Mouse (Mus musculus): ENCODE data around the gene Gm6812. TPM values are rescaled to one million over a fixed set of nuclear protein-coding genes. Genes with fewer than 3 reads are reported as not detected.
"Not testable (repeated sequence)": the region's sequence is repeated elsewhere in the genome, so short reads cannot be mapped to it uniquely, and the experiment has no call there.

The Gm6812 gene
- not detected in 2 replicates for polyA plus RNA-seq (2014; fragmentation: Nextera tagmentation; extraction: Ambion mirVana)

GRCm38 (mm10) chrX:68892953-68893352 is at the start of gene Gm6812:
TSS of gene Gm6812 (minus strand) at chrX:68893053.
- DNase-seq (ENCODE audit: low spot score); H3K4me3 ChIP-seq (ENCODE audit: low read depth, low read length); H3K4me1 ChIP-seq (replicated peaks; ENCODE audit: control insufficient read depth, insufficient read depth, low read length); H3K9ac ChIP-seq (ENCODE audit: low read depth, low read length); H3K9me3 ChIP-seq (ENCODE audit: control insufficient read depth, low read length); H3K4me2 ChIP-seq (replicated peaks; ENCODE audit: low read depth, low read length); H3K27me3 ChIP-seq (ENCODE audit: control insufficient read depth, insufficient read depth, low read length); H3K27ac ChIP-seq (ENCODE audit: low read depth, low read length); ATAC-seq (ENCODE audit: low FRiP score); H3K36me3 ChIP-seq (ENCODE audit: control insufficient read depth, insufficient read depth, low read length): not testable (repeated sequence)
- WGBS, result 79% methylated on average over 3 of the region's 5 CpGs

DNA sequence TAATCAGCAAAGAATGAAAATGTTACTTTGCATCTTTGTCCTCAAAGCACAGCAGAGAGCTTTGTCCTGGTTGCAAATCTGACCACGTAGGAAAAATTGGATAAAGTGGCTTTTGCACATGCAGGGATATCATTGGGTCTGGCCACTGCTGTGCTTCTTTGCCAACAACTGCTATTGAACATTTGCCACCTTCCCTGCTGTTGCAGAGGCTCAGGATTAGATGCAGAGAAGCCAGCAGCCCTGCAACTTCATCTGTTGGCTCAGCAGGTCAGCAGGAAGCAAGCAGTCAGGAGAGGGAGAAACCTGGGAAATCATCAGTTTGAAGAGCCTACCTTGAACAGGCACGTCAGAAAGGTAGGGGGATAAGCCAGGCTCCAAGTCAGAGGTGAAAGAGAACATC is 27.7 kb downstream of the Gm6812 start:
- H3K4me3 ChIP-seq (ENCODE audit: low read depth, low read length), result no peak overlapping the region
- H3K4me2 ChIP-seq (replicated peaks; ENCODE audit: low read depth, low read length), result no peak overlapping the region
- ATAC-seq (ENCODE audit: low FRiP score) (no peak), DNase-seq (ENCODE audit: low spot score) (no peak)
- no peaks in the 10 kb centered on the region for H3K27me3 ChIP-seq (ENCODE audit: control insufficient read depth, insufficient read depth, low read length)
- no peak overlapping the region for H3K9ac ChIP-seq (ENCODE audit: low read depth, low read length)
- WGBS, result 34% methylated on average over 2 of the region's 2 CpGs
- H3K4me1 ChIP-seq (replicated peaks; ENCODE audit: control insufficient read depth, insufficient read depth, low read length), result no peaks in the 10 kb centered on the region
- no peaks in the 10 kb centered on the region for H3K36me3 ChIP-seq (ENCODE audit: control insufficient read depth, insufficient read depth, low read length)
- H3K9me3 ChIP-seq (ENCODE audit: control insufficient read depth, low read length), result no peaks in the 10 kb centered on the region
- no peak overlapping the region for H3K27ac ChIP-seq (ENCODE audit: low read depth, low read length)

Other genes starting within 250 kb of the Gm6812 start
- 67.7 and 68.4 TPM in 2 replicates for gene Fmr1, start 214.5 kb downstream of the Gm6812 start, polyA plus RNA-seq (2014; fragmentation: Nextera tagmentation; extraction: Ambion mirVana)
- gene Fmr1nb, start 131.2 kb downstream of the Gm6812 start, polyA plus RNA-seq (2014; fragmentation: Nextera tagmentation; extraction: Ambion mirVana), result 0.39 and 0.65 TPM in 2 replicates
- 4.3 and 5.9 TPM in 2 replicates for gene Gm14698, start 72.0 kb downstream of the Gm6812 start, polyA plus RNA-seq (2014; fragmentation: Nextera tagmentation; extraction: Ambion mirVana)